Mouse (Mus musculus): ENCODE results near the gene Tiprl.

DNA sequence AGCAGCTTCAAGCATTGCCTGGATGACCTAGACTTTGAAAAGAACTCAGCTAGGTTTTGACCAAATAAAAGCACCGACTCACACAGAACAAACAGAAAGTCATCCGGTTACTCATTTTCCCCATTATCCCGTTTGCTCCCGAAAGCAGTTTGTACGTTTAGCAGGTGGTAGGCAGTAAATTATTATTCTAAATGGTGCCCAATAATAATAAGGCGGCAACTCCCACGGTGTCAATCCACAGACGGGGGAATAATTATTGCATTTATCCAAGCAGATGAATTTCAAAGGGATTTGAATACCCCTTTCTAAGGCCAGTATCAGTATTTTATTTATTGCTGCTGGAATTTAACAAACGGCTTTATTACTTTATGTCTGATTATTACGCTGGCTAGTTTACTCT, 43.9 kb upstream of the Tiprl start:
- TF ChIP-seq CTCF (IDR thresholded peaks at IDR 0.05) (no peak), EP300 (IDR thresholded peaks at IDR 0.05) (no peak)

All from lung, postnatal 0 days (tissue).